Mouse (Mus musculus): Measurements from ENCODE around the gene Akap8. TPM values are rescaled to one million over a fixed set of nuclear protein-coding genes. Genes with fewer than 3 reads are reported as not detected.

Akap8 gene
- total and polyA plus RNA-seq, 2 experiments from 2014 or later, result 66.4 to 108 TPM

DNA sequence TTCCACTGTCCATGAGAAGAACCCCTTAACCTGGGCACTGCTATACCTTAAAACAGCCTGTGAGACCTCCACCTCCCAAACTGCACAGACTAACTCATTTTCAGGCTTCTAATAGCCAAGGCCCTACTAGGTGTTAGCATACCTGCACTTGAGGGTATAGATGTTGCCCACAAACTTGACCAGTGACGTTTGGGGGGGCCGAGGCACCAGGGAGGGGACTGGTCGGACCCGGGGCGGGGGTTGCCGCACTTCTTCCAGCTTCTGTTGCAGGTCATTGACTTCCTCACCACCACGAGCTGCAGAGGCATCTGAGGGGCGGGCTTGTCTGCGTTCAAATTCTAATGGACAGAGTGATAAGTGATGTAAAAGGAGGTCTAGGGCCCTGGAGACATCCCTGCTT lies 35.2 kb upstream of the Akap8 start:
- WGBS, result 89% methylated on average over 9 of the region's 9 CpGs
- Histone ChIP-seq H3K4me2 (ENCODE audit: low read depth, low read length) (no peak overlapping the region), H3K9ac (replicated peaks; ENCODE audit: low read length) (no peak overlapping the region), H3K4me3 (ENCODE audit: low read length) (no peak overlapping the region), H3K36me3 (ENCODE audit: insufficient read depth, low read length) (peaks cover 68% of the 10 kb centered on the region), H3K9me3 (ENCODE audit: low read length) (no peaks in the 10 kb centered on the region), H3K4me1 (ENCODE audit: insufficient read depth, low read length) (0 out of 2 replicates have a peak, but pooled peaks cover 3% of the 10 kb centered on the region), H3K27ac (no peak overlapping the region), H3K27me3 (ENCODE audit: insufficient read depth, low read length) (no peaks in the 10 kb centered on the region)
- no peak for TF ChIP-seq CTCF (IDR thresholded peaks at IDR 0.05; ENCODE audit: low read depth)
- ATAC-seq, result no peak
- no peak for DNase-seq (ENCODE audit: low spot score)

GRCm38 (mm10) chr17:32355031-32355430 lies 34.0 kb upstream of the Akap8 start:
- ATAC-seq (no peak), DNase-seq (ENCODE audit: low spot score) (no peak)
- Histone ChIP-seq H3K9me3 (ENCODE audit: low read length) (no peaks in the 10 kb centered on the region), H3K4me1 (ENCODE audit: insufficient read depth, low read length) (0 out of 2 replicates have a peak, but pooled peaks cover 3% of the 10 kb centered on the region), H3K27ac (no peak overlapping the region), H3K36me3 (ENCODE audit: insufficient read depth, low read length) (peaks cover 61% of the 10 kb centered on the region), H3K27me3 (ENCODE audit: insufficient read depth, low read length) (no peaks in the 10 kb centered on the region), H3K9ac (replicated peaks; ENCODE audit: low read length) (no peak overlapping the region), H3K4me2 (ENCODE audit: low read depth, low read length) (no peak overlapping the region), H3K4me3 (ENCODE audit: low read length) (no peak overlapping the region)
- no peak for TF ChIP-seq CTCF (IDR thresholded peaks at IDR 0.05; ENCODE audit: low read depth)
- WGBS, result 85% methylated on average over 6 of the region's 6 CpGs

- 0 out of 2 replicates have a peak, but pooled peaks cover 3% of the 10 kb centered on the region for H3K4me1 ChIP-seq (ENCODE audit: insufficient read depth, low read length)
- H3K27ac ChIP-seq, result 0 out of 2 replicates have a peak overlapping the region, but pooled peaks have one; percentile 45
- H3K36me3 ChIP-seq (ENCODE audit: insufficient read depth, low read length), result peaks cover 53% of the 10 kb centered on the region
- no peaks in the 10 kb centered on the region for H3K27me3 ChIP-seq (ENCODE audit: insufficient read depth, low read length)
- DNase-seq (ENCODE audit: low spot score) (peak; percentile 33), ATAC-seq (no peak)
- no peaks in the 10 kb centered on the region for H3K9me3 ChIP-seq (ENCODE audit: low read length)
- TF ChIP-seq CTCF (IDR thresholded peaks at IDR 0.05; ENCODE audit: low read depth), result no peak
- H3K4me3 ChIP-seq (ENCODE audit: low read length), result no peak overlapping the region
- no peak overlapping the region for H3K4me2 ChIP-seq (ENCODE audit: low read depth, low read length)
- H3K9ac ChIP-seq (replicated peaks; ENCODE audit: low read length), result no peak overlapping the region
- 33% methylated on average over 5 of the region's 5 CpGs for WGBS
Observed at GRCm38 (mm10) chr17:32354211-32354610, 33.2 kb upstream of the Akap8 start.

GRCm38 (mm10) chr17:32353696-32354095 lies 32.7 kb upstream of the Akap8 start:
- Histone ChIP-seq H3K4me2 (ENCODE audit: low read depth, low read length) (no peak overlapping the region), H3K27me3 (ENCODE audit: insufficient read depth, low read length) (no peaks in the 10 kb centered on the region), H3K9me3 (ENCODE audit: low read length) (no peaks in the 10 kb centered on the region), H3K27ac (no peak overlapping the region), H3K36me3 (ENCODE audit: insufficient read depth, low read length) (peaks cover 48% of the 10 kb centered on the region), H3K4me1 (ENCODE audit: insufficient read depth, low read length) (0 out of 2 replicates have a peak, but pooled peaks cover 3% of the 10 kb centered on the region), H3K9ac (replicated peaks; ENCODE audit: low read length) (no peak overlapping the region), H3K4me3 (ENCODE audit: low read length) (no peak overlapping the region)
- DNase-seq (ENCODE audit: low spot score) (peak; percentile 91), ATAC-seq (peak; percentile 57)
- no peak for TF ChIP-seq CTCF (IDR thresholded peaks at IDR 0.05; ENCODE audit: low read depth)
- 15% methylated on average over 4 of the region's 4 CpGs for WGBS

GRCm38 (mm10) chr17:32351726-32352125 lies 30.7 kb upstream of the Akap8 start:
- no peak overlapping the region for H3K4me3 ChIP-seq (ENCODE audit: low read length)
- H3K36me3 ChIP-seq (ENCODE audit: insufficient read depth, low read length), result peaks cover 28% of the 10 kb centered on the region
- no peak overlapping the region for H3K27ac ChIP-seq
- no peak overlapping the region for H3K9ac ChIP-seq (replicated peaks; ENCODE audit: low read length)
- H3K4me2 ChIP-seq (ENCODE audit: low read depth, low read length), result no peak overlapping the region
- H3K27me3 ChIP-seq (ENCODE audit: insufficient read depth, low read length), result no peaks in the 10 kb centered on the region
- TF ChIP-seq CTCF (IDR thresholded peaks at IDR 0.05; ENCODE audit: low read depth), result no peak
- DNase-seq (ENCODE audit: low spot score), result no peak
- H3K4me1 ChIP-seq (ENCODE audit: insufficient read depth, low read length), result 0 out of 2 replicates have a peak, but pooled peaks cover 6% of the 10 kb centered on the region
- no peak for ATAC-seq
- H3K9me3 ChIP-seq (ENCODE audit: low read length), result no peaks in the 10 kb centered on the region

DNA sequence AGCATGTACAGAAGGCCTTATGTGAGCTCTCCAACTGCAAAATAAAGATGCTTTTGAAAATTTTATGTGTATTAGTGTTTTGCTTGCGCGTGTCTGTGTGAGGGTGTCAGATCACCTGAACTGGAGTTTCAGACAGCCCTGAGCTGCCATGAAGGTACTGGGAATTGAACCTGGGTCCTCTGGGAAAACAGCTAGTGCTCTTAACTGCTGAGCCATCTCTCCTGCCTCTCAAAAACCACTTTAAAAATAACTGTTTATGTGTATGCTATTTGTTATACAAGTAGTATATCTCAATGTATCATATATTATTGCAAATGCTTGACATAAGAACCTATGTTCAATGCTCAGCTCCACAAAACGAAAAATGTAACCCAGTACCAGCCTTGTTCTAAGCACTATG lies 30.2 kb upstream of the Akap8 start:
- Histone ChIP-seq H3K4me3 (ENCODE audit: low read length) (no peak overlapping the region), H3K9me3 (ENCODE audit: low read length) (no peaks in the 10 kb centered on the region), H3K27ac (no peak overlapping the region), H3K27me3 (ENCODE audit: insufficient read depth, low read length) (no peaks in the 10 kb centered on the region), H3K9ac (replicated peaks; ENCODE audit: low read length) (no peak overlapping the region), H3K4me2 (ENCODE audit: low read depth, low read length) (peak overlapping the region; percentile 93; the same call in 1 of the 2 replicates), H3K4me1 (ENCODE audit: insufficient read depth, low read length) (0 out of 2 replicates have a peak, but pooled peaks cover 6% of the 10 kb centered on the region), H3K36me3 (ENCODE audit: insufficient read depth, low read length) (peaks cover 24% of the 10 kb centered on the region)
- WGBS, result 78% methylated on average over 3 of the region's 3 CpGs
- no peak for DNase-seq (ENCODE audit: low spot score)
- ATAC-seq, result no peak
- TF ChIP-seq CTCF (IDR thresholded peaks at IDR 0.05; ENCODE audit: low read depth), result no peak

DNA sequence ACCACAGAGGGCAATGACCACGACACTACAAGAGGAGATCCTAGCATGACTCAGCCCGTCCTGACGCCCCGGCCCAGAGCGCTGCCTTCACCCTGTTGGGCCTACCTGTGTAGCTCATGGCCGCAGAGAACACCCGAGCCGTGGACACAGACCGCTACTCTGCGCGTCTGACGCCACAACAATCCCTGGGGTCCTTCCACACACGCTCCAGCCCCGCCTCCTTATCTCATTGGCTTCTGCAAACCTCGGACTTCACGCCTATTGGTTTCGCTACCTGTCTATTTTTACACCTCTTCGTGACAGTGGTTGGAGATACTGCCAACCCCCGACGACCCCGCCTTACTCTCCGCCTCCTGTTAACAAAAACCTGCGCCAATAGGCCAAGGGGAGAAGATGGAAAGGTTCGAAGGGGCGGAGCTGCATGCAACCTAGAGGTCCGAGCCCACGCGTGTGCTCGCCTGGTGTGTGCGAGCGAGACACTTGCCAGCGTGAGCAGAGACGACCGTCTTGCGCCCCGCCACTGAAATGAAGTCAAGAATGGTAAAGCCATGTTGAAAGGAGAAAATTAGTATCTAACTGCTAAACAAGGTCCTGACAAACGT lies 29.4 kb upstream of the Akap8 start, which contains the start of gene Akap8l:
Akap8l (minus strand) TSS at position 226 of the 602 bp plus-strand sequence.
- H3K4me2 ChIP-seq (ENCODE audit: low read depth, low read length), result peak within 1 kb of the TSS; percentile 93
- H3K4me3 ChIP-seq (ENCODE audit: low read length), result peak within 1 kb of the TSS; percentile 84
- no peak for TF ChIP-seq CTCF (IDR thresholded peaks at IDR 0.05; ENCODE audit: low read depth)
- no peaks in the 10 kb centered on the region for H3K9me3 ChIP-seq (ENCODE audit: low read length)
- ATAC-seq, result peak; percentile 96
- DNase-seq (ENCODE audit: low spot score), result peak; percentile 99
- H3K36me3 ChIP-seq (ENCODE audit: insufficient read depth, low read length), result peaks cover 16% of the 10 kb centered on the region
- no peaks in the 10 kb centered on the region for H3K27me3 ChIP-seq (ENCODE audit: insufficient read depth, low read length)
- peak within 1 kb of the TSS; percentile 95 for H3K27ac ChIP-seq
- WGBS, result under 1% methylated on average over 37 of the region's 37 CpGs
- H3K9ac ChIP-seq (replicated peaks; ENCODE audit: low read length), result peak within 1 kb of the TSS; percentile 93
- 0 out of 2 replicates have a peak, but pooled peaks cover 6% of the 10 kb centered on the region for H3K4me1 ChIP-seq (ENCODE audit: insufficient read depth, low read length)
